Mouse (Mus musculus) small intestine, adult 2 months (tissue): ENCODE data around the gene Itm2b. TPM values are rescaled to one million over a fixed set of nuclear protein-coding genes. Genes with fewer than 3 reads are reported as not detected.

Experiments used
- H3K27ac ChIP-seq: fragments of 200-500 bp; 2 replicates; pipeline ENCODE4 v1.5.1; 2012; ENCODE audit warnings: low read depth, low read length, control low read depth, inconsistent platforms; ENCODE audit not compliant: insufficient read depth
- H3K27me3 ChIP-seq: fragments of 200-500 bp; 2 replicates; pipeline ENCODE4 v1.6.1; 2012; ENCODE audit warnings: mild to moderate bottlenecking, moderate library complexity, low read length, inconsistent platforms; ENCODE audit not compliant: control insufficient read depth, insufficient read depth
- H3K36me3 ChIP-seq: fragments of 200-500 bp; 2 replicates; pipeline ENCODE4 v1.6.1; 2012; ENCODE audit warnings: mild to moderate bottlenecking, low read length, control low read depth, inconsistent platforms; ENCODE audit not compliant: control insufficient read depth, insufficient read depth
- H3K4me1 ChIP-seq: fragments of 200-500 bp; 2 replicates; pipeline ENCODE4 v1.6.1; 2012; ENCODE audit warnings: low read length, inconsistent platforms, mixed read lengths; ENCODE audit not compliant: control insufficient read depth, insufficient read depth, insufficient read length
- H3K4me3 ChIP-seq: fragments of 200-500 bp; 2 replicates; pipeline ENCODE4 v1.5.1; 2012; ENCODE audit warnings: low read depth, mild to moderate bottlenecking, control low read depth, inconsistent platforms, low read length, moderate library complexity
- CTCF ChIP-seq: fragments of 200-500 bp; IDR thresholded peaks from 2 replicates; pipeline ENCODE4 v1.5.1; 2012; ENCODE audit warnings: low read depth, mild to moderate bottlenecking, control low read depth, inconsistent platforms, low read length, moderate library complexity, mixed read lengths; ENCODE audit not compliant: insufficient replicate concordance, insufficient read length; ENCODE audit errors: extremely low read depth
- POLR2A ChIP-seq: fragments of 200-500 bp; IDR thresholded peaks from 2 replicates; pipeline ENCODE4 v1.6.1; 2012; ENCODE audit warnings: low read depth, mild to moderate bottlenecking, control low read depth, inconsistent platforms, low read length, moderate library complexity
- WGBS: fragments of 180-500 bp; shearing (Covaris S2); methylation state at CpG from one replicate; pipeline ENCODE4 v1.1.7; 2018; 5-methylcytosine and 5-hydroxymethylcytosine counted together
- polyA plus RNA-seq: library from polyadenylated mRNA; depleted of rRNA; stranded (reverse); fragments of >200 nt; gene quantifications from 2 replicates; pipeline ENCODE4 v1.2.3, GENCODE M21; 2012

Gene Itm2b
- polyA plus RNA-seq, 1 experiment = 990 TPM

GRCm38 (mm10) chr14:73375903-73376302 is 9.2 kb downstream of the Itm2b start:
- no peak overlapping the region for H3K4me3 ChIP-seq
- peaks cover 38% of the 10 kb centered on the region for H3K36me3 ChIP-seq
- peak overlapping the region; percentile 19; the same call in 1 of the 2 replicates for H3K27ac ChIP-seq
- TF ChIP-seq CTCF (no peak), POLR2A (no peak)
- 26% methylated on average over 8 of the region's 8 CpGs for WGBS
- peaks cover 29% of the 10 kb centered on the region for H3K4me1 ChIP-seq
- no peaks in the 10 kb centered on the region for H3K27me3 ChIP-seq

DNA sequence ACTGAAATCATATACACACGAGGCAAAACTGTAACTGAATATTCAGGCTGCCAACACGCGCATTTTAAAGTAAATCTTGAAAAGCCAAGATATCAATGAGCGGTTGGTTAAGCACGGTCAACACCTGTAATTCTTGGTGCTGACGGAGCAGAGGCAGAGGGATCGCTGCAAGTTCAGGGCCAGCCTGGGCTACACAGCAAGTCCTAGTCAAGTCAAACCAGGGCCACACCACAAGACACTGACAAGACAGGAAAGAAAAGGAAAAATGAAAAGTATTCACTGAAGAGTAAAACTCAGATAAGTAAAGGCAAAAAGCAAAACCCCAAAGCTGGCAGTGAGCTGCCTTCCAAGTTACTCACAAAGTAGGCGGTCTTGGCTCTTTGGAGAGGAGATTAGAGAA is 9.6 kb downstream of the Itm2b start:
- no peak for TF ChIP-seq CTCF
- TF ChIP-seq POLR2A = no peak
- peaks cover 37% of the 10 kb centered on the region for H3K36me3 ChIP-seq
- 64% methylated on average over 8 of the region's 8 CpGs for WGBS
- peak overlapping the region; percentile 95 for H3K27ac ChIP-seq
- no peak overlapping the region for H3K4me3 ChIP-seq
- peaks cover 30% of the 10 kb centered on the region for H3K4me1 ChIP-seq
- no peaks in the 10 kb centered on the region for H3K27me3 ChIP-seq

DNA sequence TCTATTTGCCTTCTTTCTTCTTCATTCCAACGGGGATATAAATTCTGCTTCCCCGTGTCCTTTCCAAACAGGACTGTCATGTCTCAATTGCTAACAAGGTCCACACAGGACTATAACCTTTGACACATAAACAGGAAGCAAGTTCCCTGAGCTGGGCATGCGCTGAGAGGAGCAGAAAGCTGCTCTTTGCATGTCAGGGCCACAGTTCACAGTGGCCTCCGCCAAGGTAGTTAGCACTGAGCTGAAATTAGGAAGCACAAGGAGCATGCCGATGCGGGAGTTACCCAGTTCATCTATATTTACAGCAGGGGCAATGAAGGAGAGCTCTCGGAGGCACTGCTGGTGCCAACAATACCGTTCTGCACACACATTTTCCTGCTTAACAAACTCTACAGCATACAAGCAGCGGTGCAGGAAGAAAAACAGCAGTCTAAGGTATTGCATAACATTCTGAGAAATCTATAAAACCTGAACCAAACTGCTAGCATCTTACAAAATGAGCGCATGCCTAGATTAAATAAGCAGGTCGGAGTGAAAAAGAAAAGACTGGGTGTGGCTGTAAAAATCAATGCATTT is 10.7 kb downstream of the Itm2b start:
- peak overlapping the region; percentile 95 for H3K27ac ChIP-seq
- H3K4me1 ChIP-seq = peaks cover 39% of the 10 kb centered on the region
- H3K36me3 ChIP-seq = peaks cover 38% of the 10 kb centered on the region
- no peak for TF ChIP-seq CTCF
- TF ChIP-seq POLR2A = no peak
- 8% methylated on average over 11 of the region's 11 CpGs for WGBS
- H3K27me3 ChIP-seq = no peaks in the 10 kb centered on the region
- H3K4me3 ChIP-seq = peak overlapping the region; percentile 11; the same call in 1 of the 2 replicates

- H3K4me3 ChIP-seq = no peak overlapping the region
- H3K27ac ChIP-seq = peak overlapping the region; percentile 95
- TF ChIP-seq CTCF = no peak
- TF ChIP-seq POLR2A = no peak
- no peaks in the 10 kb centered on the region for H3K27me3 ChIP-seq
- WGBS = 62% methylated on average over 8 of the region's 8 CpGs
- peaks cover 43% of the 10 kb centered on the region for H3K4me1 ChIP-seq
- peaks cover 32% of the 10 kb centered on the region for H3K36me3 ChIP-seq
Observed at GRCm38 (mm10) chr14:73373606-73374005, 11.5 kb downstream of the Itm2b start.

DNA sequence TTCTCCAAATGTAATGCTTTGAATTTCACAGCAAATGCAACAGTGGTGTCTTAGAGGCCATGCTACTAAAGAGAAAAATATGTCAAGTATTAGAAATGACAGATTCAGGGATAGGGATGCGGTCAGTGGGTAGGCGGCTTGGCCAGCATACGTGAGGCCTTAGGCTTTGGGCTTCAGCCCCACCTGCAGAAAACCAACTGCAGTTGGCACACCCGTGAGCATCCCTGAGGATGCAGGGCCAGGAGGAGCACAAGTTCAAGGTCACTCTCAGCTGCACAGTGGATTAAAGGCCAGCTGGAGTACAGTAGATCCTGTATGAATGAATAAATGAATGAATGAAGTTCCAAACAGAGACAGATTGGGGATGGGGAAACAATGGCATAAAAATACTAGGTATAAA is 12.1 kb downstream of the Itm2b start:
- Histone ChIP-seq H3K36me3 (peaks cover 34% of the 10 kb centered on the region), H3K4me1 (peaks cover 46% of the 10 kb centered on the region), H3K27ac (no peak overlapping the region), H3K27me3 (no peaks in the 10 kb centered on the region), H3K4me3 (no peak overlapping the region)
- TF ChIP-seq POLR2A (no peak), CTCF (no peak)
- 85% methylated on average over 4 of the region's 4 CpGs for WGBS

- peaks cover 46% of the 10 kb centered on the region for H3K4me1 ChIP-seq
- H3K27ac ChIP-seq = peak overlapping the region; percentile 85
- no peaks in the 10 kb centered on the region for H3K27me3 ChIP-seq
- peaks cover 40% of the 10 kb centered on the region for H3K36me3 ChIP-seq
- TF ChIP-seq CTCF = no peak
- no peak for TF ChIP-seq POLR2A
- WGBS = 69% methylated on average over 4 of the region's 4 CpGs
- H3K4me3 ChIP-seq = no peak overlapping the region
Observed at GRCm38 (mm10) chr14:73371577-73371976, 13.5 kb downstream of the Itm2b start.

DNA sequence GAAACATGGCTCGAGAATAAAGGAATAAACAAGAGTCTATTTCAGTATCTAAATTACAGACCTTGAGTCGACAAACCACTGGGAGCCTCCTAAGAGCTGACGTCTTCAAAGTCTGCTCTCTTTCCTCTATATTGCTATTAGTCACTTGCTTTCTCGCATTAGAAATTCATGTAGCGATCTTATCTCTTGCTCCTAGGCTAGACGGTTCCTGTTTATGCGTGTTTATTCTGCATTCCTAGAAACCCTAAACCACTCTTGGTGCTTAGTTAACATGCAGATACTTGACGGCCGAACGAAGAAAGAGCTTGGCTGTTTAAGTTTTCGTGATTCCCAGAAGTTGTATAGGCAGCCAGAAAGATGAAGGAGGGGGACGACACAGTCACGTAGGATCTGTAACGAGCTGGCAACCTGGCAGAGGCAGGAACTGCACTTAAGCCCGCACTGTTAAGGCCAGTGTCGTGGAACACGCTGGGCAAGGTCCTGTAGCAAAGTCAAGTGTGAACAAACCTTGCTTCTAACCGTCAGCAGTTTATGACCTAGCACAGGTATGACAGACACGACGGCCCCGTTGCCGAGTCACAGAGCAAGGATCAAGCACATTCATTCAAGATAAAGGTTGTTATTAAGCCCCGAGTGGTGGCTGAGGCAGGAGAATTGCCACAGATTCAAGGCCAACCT is 14.3 kb downstream of the Itm2b start:
- H3K27me3 ChIP-seq = no peaks in the 10 kb centered on the region
- TF ChIP-seq POLR2A (no peak), CTCF (no peak)
- peaks cover 45% of the 10 kb centered on the region for H3K36me3 ChIP-seq
- no peak overlapping the region for H3K4me3 ChIP-seq
- 56% methylated on average over 23 of the region's 23 CpGs for WGBS
- peaks cover 44% of the 10 kb centered on the region for H3K4me1 ChIP-seq
- peak overlapping the region; percentile 85 for H3K27ac ChIP-seq
